Mouse (Mus musculus): ENCODE measurements around the gene Il18bp. TPM values are rescaled to one million over a fixed set of nuclear protein-coding genes. Genes with fewer than 3 reads are reported as not detected.

Gene Il18bp
- total RNA-seq, 2 experiments from 2014 or later: 10.2 to 23.5 TPM

DNA sequence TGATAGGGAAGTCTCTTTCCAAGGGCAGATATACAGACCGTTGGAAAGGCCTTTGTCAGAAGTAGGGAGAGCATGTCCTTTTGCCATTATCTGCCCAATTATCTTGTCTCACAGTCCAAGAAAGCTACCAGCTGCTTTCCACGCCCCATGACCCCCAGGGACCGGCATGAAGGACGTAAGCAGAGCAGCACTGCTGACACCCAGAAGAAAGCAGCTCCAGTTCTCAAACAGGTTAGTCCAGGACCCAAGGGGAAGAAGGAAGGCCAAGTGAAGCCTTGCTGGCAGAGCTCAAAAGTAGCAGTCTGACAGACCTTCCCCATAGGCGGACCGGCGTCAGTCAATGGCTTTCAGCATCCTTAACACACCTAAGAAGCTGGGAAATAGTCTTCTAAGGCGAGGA is 5.1 kb downstream of the Il18bp start:
- no peak for ATAC-seq (replicated peaks; ENCODE audit: low FRiP score, poor library complexity, severe bottlenecking)

GRCm38 (mm10) chr7:102011855-102012254 is 6.6 kb downstream of the Il18bp start:
- ATAC-seq (replicated peaks; ENCODE audit: low FRiP score, poor library complexity, severe bottlenecking): no peak

- peak; percentile 68 for ATAC-seq (replicated peaks; ENCODE audit: low FRiP score, poor library complexity, severe bottlenecking)
Observed at GRCm38 (mm10) chr7:102006520-102006919, 12.0 kb downstream of the Il18bp start.

GRCm38 (mm10) chr7:102000921-102001630 is 17.4 kb downstream of the Il18bp start:
- ATAC-seq (replicated peaks; ENCODE audit: low FRiP score, poor library complexity, severe bottlenecking): no peak

DNA sequence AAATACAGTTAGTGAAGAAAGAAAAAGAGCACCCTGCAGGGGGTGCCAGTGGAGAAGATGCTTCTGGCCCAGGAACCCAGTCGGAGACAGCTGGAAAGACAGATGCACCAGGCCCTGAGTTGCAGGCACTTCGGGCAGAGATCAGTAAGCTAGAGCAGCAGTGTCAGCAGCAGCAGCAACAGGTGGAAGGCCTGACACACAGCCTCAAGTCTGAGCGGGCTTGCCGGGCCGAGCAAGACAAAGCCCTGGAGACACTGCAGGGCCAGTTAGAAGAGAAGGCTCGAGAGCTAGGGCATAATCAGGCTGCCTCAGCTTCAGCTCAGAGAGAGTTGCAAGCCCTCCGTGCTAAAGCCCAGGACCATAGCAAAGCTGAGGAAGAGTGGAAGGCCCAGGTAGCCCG is 18.2 kb downstream of the Il18bp start:
- ATAC-seq (replicated peaks; ENCODE audit: low FRiP score, poor library complexity, severe bottlenecking): no peak

- ATAC-seq (replicated peaks; ENCODE audit: low FRiP score, poor library complexity, severe bottlenecking): no peak
Observed at GRCm38 (mm10) chr7:101999461-102000151, 18.9 kb downstream of the Il18bp start.

DNA sequence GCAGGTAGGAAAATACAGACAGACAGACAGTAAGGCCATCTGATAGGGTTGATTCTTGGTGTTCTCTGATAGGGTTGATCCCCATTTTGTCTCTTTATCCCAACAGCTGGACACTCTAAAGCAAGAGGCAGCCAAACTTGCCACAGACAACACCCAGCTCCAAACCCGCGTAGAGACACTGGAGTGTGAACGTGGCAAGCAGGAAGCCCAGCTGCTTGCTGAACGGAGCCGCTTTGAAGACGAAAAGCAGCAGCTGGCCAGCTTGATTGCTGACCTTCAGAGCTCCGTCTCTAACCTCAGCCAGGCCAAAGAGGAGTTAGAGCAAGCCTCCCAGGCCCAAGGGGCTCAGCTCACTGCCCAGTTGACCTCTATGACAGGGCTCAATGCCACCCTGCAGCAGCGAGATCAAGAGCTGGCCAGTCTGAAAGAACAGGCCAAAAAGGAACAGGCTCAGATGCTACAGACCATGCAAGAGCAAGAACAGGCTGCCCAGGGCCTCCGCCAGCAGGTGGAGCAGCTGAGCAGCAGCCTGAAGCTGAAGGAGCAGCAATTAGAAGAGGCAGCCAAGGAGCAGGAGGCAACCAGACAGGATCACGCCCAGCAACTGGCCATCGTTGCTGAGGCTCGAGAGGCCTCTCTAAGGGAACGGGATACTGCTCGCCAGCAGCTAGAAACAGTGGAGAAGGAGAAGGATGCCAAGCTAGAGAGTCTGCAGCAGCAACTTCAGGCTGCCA is 20.1 kb downstream of the Il18bp start:
- peak; percentile 64 for ATAC-seq (replicated peaks; ENCODE audit: low FRiP score, poor library complexity, severe bottlenecking)

GRCm38 (mm10) chr7:101994241-101994640 is 24.2 kb downstream of the Il18bp start:
- ATAC-seq (replicated peaks; ENCODE audit: low FRiP score, poor library complexity, severe bottlenecking): no peak

GRCm38 (mm10) chr7:101985081-101985480 is 33.4 kb downstream of the Il18bp start:
- no peak for ATAC-seq (replicated peaks; ENCODE audit: low FRiP score, poor library complexity, severe bottlenecking)

DNA sequence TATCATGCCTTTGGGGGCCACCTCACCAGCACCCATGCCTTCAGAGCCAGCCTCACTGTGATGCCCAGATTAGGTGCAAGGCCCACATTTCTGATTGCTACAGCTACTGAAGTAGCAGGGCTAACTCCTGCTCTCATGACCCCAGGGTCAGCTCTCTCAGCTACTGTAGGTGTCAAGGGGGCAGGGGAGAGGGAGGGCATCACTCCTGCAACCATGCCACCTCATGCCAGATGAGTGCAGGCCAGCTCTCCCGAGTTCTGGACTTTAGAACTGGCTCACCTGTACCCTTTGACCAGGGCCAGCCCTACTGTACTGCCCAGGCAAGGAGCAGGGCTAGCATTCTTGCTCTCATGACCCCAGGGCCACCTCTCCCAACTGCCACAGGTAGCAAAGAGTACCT is 35.8 kb downstream of the Il18bp start:
- 0 out of 2 replicates have a peak, but pooled peaks have one; percentile 12 for ATAC-seq (replicated peaks; ENCODE audit: low FRiP score, poor library complexity, severe bottlenecking)

GRCm38 (mm10) chr7:101974505-101974904 is 44.0 kb downstream of the Il18bp start:
- ATAC-seq (replicated peaks; ENCODE audit: low FRiP score, poor library complexity, severe bottlenecking): no peak

GRCm38 (mm10) chr7:101973730-101974129 is 44.8 kb downstream of the Il18bp start:
- no peak for ATAC-seq (replicated peaks; ENCODE audit: low FRiP score, poor library complexity, severe bottlenecking)

DNA sequence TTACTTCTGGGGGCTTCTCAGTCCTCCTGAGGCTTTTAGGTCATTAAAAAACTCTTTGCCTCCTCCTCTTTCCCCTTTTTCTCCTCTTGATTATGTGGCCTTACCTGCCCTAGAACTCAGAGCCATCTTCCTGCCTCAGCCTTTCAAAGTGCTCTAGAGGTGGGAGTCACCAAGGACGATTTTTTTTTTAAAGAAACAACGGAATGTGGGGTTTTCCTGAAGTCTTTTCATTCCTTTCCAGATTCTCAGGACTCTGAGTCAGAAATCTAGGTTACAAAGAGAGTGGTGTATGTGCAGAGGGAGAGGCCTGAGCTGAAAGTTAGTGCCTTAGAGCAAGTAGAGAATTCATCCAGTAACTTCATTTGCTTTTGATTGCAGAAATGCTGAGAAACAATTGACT is 46.8 kb downstream of the Il18bp start:
- ATAC-seq (replicated peaks; ENCODE audit: low FRiP score, poor library complexity, severe bottlenecking): no peak

DNA sequence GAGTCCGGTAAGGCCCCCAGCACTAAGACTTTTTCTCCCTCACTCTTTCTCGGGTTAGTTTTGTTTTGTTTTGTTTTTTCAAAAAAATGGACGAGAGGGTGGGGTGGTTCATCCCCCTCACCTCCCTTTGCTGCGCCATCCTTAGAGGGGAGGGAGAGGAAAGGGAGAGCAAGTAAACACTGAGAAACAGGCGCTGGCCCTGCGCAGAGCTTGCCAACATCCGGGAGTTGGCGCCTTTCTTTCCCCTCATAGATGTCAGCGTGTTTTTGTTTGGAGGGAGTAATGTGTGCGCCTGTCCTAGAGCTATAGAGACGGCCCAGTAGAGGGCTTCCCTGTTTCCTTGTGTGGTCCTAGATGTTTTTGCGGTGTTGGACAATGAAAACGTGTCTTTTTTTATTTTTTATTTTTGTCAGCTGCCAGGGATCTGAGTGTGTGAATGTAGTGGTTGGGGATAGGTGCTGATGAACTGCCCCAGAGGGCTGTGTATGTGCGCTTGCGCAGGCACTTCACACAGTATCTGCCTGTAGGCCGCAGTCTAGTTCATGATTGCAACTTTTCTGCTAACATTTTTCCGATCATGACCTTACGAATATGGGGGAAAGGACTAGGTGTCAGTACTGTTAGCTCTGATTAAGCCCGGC is 47.5 kb downstream of the Il18bp start:
- ATAC-seq (replicated peaks; ENCODE audit: low FRiP score, poor library complexity, severe bottlenecking): 0 out of 2 replicates have a peak, but pooled peaks have one; percentile 33

- ATAC-seq (replicated peaks; ENCODE audit: low FRiP score, poor library complexity, severe bottlenecking): peak; percentile 53
Observed at GRCm38 (mm10) chr7:101970429-101970775, 48.1 kb downstream of the Il18bp start.

DNA sequence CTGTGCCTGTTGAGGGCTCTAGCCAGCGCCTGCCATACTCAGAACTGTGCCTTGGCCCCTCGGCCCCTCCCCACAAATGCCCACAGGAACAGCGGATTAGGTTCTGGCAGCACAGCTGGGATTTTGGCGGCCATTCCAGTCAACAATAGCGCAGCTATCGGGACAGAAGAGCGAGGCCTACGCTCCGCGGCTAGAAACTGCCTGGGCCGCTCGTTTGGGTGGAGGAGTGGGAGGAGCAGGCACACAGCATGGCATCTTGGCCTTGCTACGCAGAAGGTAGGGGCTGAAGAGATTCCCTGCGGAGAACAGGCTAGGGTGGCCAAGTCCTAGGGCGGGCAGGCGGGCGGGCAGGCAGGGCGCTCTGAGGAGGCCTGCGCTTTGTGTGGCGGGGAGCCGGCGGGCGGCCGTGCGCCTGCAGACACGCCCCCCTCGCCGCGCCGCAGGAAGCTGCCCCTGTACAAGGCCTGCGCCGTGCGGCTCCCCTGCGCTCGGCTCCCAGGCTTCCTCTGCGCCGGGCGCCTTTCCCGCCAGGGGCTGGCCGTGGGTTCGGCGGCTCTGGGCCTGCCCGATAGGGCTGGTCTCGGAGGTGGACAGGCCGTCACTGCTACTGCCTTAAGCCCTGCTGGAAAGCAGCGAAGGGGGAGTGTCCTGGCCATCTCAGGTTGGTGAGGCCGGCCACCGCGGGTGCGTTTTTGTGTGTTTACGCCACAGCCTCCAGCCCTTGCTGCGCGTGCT is 48.6 kb downstream of the Il18bp start:
- peak; percentile 60 for ATAC-seq (replicated peaks; ENCODE audit: low FRiP score, poor library complexity, severe bottlenecking)

DNA sequence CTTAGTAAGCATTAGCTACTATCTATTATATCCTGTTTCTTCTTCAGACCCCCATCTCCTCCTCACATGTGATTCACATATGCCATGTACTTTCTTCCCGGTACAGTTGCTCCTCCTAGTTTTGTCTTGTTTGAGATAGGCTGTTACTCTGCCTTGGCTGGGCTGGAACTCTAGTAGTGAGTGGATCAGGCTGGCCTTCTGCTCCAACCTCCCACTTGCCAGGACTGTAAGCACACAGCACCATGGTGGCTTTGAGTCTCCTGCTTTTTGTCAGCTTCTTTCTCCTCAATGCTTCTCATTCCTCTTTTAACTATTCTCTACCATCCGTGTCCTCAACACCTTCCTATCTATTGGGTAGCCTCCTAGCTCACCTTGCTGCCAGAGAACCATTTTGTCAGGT is 49.7 kb downstream of the Il18bp start:
- ATAC-seq (replicated peaks; ENCODE audit: low FRiP score, poor library complexity, severe bottlenecking): no peak

DNA sequence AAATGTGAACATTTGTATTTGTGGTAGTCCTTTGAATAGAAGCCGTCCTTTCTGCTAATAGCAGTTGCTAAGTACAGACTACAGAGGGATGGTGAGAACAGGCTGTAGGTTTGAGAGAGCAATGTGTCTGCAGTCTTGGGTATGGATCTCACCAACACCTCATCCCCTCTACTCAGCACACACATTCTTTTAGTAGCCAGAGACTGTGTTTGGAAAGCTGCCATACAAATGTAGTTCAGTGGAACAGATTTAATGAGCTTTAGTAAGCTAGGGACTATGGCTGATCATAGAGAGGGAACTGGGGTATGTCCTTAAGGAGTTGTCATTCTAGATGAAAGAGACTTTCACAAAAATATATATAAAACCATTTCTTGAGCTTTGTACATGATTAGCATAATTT is 51.2 kb downstream of the Il18bp start:
- ATAC-seq (replicated peaks; ENCODE audit: low FRiP score, poor library complexity, severe bottlenecking): no peak

DNA sequence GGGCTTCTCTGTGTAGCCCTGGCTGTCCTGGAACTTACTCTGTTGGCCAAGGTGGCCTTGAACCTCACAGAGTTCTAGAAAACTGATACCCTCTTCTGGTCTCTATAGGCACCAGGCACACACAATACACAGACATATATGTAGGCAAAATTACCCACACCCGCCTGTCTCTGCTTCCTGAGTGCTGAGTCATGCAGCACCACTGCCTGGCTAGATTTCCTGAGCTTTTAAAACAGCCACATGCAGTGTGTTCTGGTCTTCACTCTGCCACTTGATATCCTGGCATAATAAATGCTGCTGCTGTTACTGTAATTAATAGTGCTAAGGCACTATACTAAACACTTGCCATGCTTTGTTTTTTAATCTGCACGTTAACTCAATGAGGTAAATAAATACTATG is 52.9 kb downstream of the Il18bp start:
- ATAC-seq (replicated peaks; ENCODE audit: low FRiP score, poor library complexity, severe bottlenecking): peak; percentile 69; the same call in 1 of the 2 replicates

All from erythroid progenitor cell, adult 5-6 weeks (primary cell).